Mouse (Mus musculus) ES-Bruce4 (cell line): ENCODE results near the gene Gemin5.

Source experiments
- CTCF ChIP-seq: IDR thresholded peaks from one replicate; pipeline ENCODE4 v1.8.1; 2011; ENCODE audit warnings: low read depth, low read length
- EP300 ChIP-seq: IDR thresholded peaks from 2 replicates; pipeline ENCODE4 v1.6.1; 2011; ENCODE audit warnings: low read depth, low read length; ENCODE audit not compliant: insufficient read depth
- POLR2A ChIP-seq: IDR thresholded peaks from one replicate; pipeline ENCODE4 v1.8.1; 2011; ENCODE audit warnings: low read length; ENCODE audit not compliant: insufficient read depth

DNA sequence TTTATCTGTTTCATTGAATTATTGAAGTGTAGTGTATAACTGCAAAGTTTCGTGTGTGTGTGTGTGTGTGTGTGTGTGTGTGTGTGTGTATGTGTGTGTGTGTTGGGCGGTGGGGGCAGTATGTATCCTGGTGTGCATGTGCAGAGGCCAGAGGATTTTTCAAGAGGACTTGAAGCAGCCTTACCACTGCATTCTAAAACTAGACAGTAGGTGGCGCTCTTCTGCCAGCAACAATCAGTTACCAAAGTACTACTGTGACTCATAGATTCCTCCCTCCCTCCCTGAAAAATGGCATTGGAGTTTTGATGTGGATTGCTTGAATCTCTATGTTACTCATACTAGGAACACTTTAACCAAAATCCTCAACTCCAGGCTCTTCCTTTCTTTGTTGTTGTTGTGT, 11.2 kb upstream of the Gemin5 start:
- TF ChIP-seq POLR2A (no peak), CTCF (peak; percentile 50), EP300 (no peak)
